Mouse (Mus musculus): ENCODE results near the gene Bpifb3. TPM values are rescaled to one million over a fixed set of nuclear protein-coding genes. Genes with fewer than 3 reads are reported as not detected.

The Bpifb3 gene
- total RNA-seq, 2 experiments from 2014 or later, result not detected

Other genes starting within 250 kb of the Bpifb3 start
- gene Dnmt3c, start 221.6 kb upstream of the Bpifb3 start, total RNA-seq (2021), result not detected
- 100 to 1,000 TPM; 107 to 115 TPM for gene Mapre1, start 177.0 kb upstream of the Bpifb3 start, total RNA-seq (2021)
- gene Efcab8, start 138.3 kb upstream of the Bpifb3 start, total RNA-seq (2021), result under 1 TPM; 0.18 to 0.30 TPM
- not detected for gene Sun5, start 47.1 kb upstream of the Bpifb3 start, total RNA-seq (2021)
- gene Bpifb2, start 43.2 kb upstream of the Bpifb3 start, total RNA-seq (2021), result under 1 TPM in 1 of 2 experiments, not detected in 1; 0.15 TPM
- gene Bpifb6, start 17.8 kb upstream of the Bpifb3 start, total RNA-seq (2021), result 1 to 10 TPM; 1.2 to 1.7 TPM
- not detected for gene Bpifb4, start 20.0 kb downstream of the Bpifb3 start, total RNA-seq (2021)
- gene Bpifa6, start 56.7 kb downstream of the Bpifb3 start, total RNA-seq (2021), result not detected
- gene Bpifa2, start 90.0 kb downstream of the Bpifb3 start, total RNA-seq (2021), result under 1 TPM; 0.70 to 0.75 TPM
- gene Bpifa3, start 212.1 kb downstream of the Bpifb3 start, total RNA-seq (2021), result not detected
- gene Bpifa1, start 224.7 kb downstream of the Bpifb3 start, total RNA-seq (2021), result not detected
- not detected for gene Bpifa5, start 244.4 kb downstream of the Bpifb3 start, total RNA-seq (2021)

Data from adrenal gland, postnatal 10 days (tissue).